Mouse (Mus musculus) liver, postnatal 0 days (tissue): ENCODE data around the gene Lims1.

Experiments used
- CTCF ChIP-seq: sonication (generic); IDR thresholded peaks from 2 replicates; pipeline ENCODE4 v1.5.1; 2016; ENCODE audit warnings: antibody characterized with exemption, low read depth
- EP300 ChIP-seq: IDR thresholded peaks from 2 replicates; pipeline ENCODE4 v1.6.1; 2016; ENCODE audit warnings: antibody characterized with exemption, low read depth, mild to moderate bottlenecking

DNA sequence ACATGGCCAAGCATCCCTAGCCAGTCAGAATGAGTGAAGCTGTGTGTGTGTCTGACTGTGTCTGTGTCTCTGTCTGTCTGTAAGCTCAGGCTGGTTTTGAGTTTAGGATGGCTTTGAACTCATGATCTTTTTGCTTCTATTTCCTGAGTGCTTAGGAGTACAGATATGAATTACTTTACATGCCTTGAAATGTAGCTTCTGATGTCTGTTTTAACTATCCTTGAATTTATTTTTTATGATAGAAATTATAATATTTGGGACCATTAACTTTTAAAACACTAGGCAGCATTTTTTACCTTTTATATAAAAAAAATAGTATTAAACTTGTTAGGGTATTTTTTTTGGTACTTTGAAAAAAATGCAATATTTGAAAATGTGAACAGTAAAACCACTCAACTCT is 128.3 kb downstream of the Lims1 start:
- TF ChIP-seq CTCF = no peak
- TF ChIP-seq EP300 = no peak
